Mouse (Mus musculus): Measurements from ENCODE around the gene Uqcc2. TPM values are rescaled to one million over a fixed set of nuclear protein-coding genes. Genes with fewer than 3 reads are reported as not detected.

Gene Uqcc2
- total and polyA plus RNA-seq, 3 experiments = 288 to 343 (median 296) TPM

DNA sequence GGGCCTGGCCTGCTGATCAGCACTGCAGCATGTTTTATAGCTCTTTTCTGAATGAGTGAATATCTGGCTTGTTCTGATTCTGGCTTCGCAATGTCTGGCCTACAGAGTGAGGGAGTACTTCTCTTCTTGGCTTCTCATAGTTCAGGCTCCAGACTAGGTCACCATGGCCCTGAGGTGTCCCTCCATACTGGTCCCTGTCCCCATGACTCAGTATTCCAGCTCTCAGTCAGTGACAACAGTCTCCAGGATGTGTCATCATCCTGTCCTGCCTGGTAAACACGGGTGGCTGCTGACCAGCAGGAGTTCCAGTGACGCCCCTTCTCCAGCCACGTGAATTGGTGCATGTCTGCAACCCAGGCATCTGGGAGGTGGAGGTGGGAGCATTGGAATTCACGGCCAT, 37.4 kb upstream of the Uqcc2 start:
- WGBS = 71% methylated on average over 5 of the region's 5 CpGs
- Histone ChIP-seq H3K79me2 (replicated peaks; ENCODE audit: control insufficient read depth, insufficient read depth, low read length) (no peaks in the 10 kb centered on the region), H3K4me1 (ENCODE audit: control insufficient read depth, insufficient read depth, low read length) (peaks cover 3% of the 10 kb centered on the region; the same call in 1 of the 2 replicates), H3K4me3 (no peak overlapping the region), H3K9ac (ENCODE audit: low read depth, low read length) (no peak overlapping the region), H3K27ac (no peak overlapping the region), H3K27me3 (ENCODE audit: control insufficient read depth, insufficient read depth, low read length) (no peaks in the 10 kb centered on the region), H3K36me3 (ENCODE audit: control insufficient read depth, insufficient read depth, low read length) (no peaks in the 10 kb centered on the region)
- TF ChIP-seq EP300 (IDR thresholded peaks at IDR 0.05; ENCODE audit: insufficient read depth, low read depth, low read length) (no peak), POLR2A (IDR thresholded peaks at IDR 0.05; ENCODE audit: insufficient read depth, low read depth, low read length) (no peak)
- peak in 1 of 2 experiments; percentile 4 for DNase-seq
- intact Hi-C loops (cut with DNase I) = no loop called here

DNA sequence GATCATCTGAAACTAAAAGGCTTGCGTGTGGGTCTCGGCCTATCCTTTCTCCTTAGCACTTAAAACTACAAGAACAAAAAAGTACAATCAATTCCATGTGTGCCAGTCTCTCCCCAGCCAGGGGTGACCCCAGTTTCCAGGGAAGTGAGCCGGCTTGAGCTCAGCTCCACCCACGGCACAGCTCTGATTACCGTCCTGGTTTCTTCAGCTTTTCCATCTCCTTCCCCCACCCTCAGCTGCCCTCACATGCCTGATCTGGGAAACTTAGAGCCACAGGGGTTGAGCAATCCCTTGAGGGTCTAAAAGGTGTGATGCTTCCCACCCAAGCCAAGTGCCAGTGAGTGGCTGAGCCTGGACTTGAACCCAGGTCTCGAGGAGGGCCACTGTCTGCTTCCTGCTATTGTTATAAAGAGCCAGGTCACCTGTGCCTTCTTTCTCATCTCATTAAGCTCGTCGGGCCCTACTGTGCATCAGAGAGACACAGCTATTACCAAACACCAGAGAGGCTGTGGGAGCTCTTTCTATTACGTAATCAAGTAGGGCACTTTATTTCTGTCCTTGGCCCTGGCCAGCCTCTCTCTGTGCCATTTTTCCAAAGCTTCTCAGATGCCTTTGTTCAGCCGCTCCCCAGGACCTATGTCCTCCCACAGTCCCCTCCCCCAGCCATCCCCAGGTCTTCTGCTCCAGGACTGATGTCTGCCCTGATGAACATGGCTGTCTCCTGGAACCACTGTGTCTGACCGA, 36.4 kb upstream of the Uqcc2 start:
- WGBS = 55% methylated on average over 11 of the region's 11 CpGs
- peak in 1 of 2 experiments; percentile 30 for DNase-seq
- Histone ChIP-seq H3K27me3 (ENCODE audit: control insufficient read depth, insufficient read depth, low read length) (no peaks in the 10 kb centered on the region), H3K4me3 (no peak overlapping the region), H3K27ac (no peak overlapping the region), H3K79me2 (replicated peaks; ENCODE audit: control insufficient read depth, insufficient read depth, low read length) (no peaks in the 10 kb centered on the region), H3K9ac (ENCODE audit: low read depth, low read length) (no peak overlapping the region), H3K4me1 (ENCODE audit: control insufficient read depth, insufficient read depth, low read length) (peaks cover 3% of the 10 kb centered on the region; the same call in 1 of the 2 replicates), H3K36me3 (ENCODE audit: control insufficient read depth, insufficient read depth, low read length) (no peaks in the 10 kb centered on the region)
- intact Hi-C loops (cut with DNase I) = no loop called here
- TF ChIP-seq EP300 (IDR thresholded peaks at IDR 0.05; ENCODE audit: insufficient read depth, low read depth, low read length) (0 out of 2 replicates have a peak, but pooled peaks have one; percentile 13), CTCF (IDR thresholded peaks at IDR 0.05) (no peak)

DNA sequence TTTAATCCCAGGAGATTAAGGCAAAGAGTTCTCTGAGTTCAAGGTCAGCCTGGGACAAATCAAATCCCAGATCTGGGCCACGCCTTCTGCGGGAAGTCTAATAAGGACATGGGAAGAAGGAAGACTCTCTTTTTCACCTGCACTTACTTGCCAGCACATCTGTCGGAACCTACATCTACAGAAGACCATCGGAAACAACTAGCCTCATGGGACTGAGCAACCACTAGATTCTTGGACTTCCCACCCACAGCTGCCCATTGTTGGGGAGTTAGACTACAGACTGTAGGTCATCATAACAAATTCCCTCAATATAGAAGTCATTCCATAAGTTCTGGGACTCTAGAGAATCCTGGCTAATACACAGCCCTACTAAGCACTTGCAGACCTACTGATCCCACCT, 34.9 kb upstream of the Uqcc2 start:
- no peaks in the 10 kb centered on the region for H3K27me3 ChIP-seq (ENCODE audit: control insufficient read depth, insufficient read depth, low read length)
- H3K79me2 ChIP-seq (replicated peaks; ENCODE audit: control insufficient read depth, insufficient read depth, low read length) = no peaks in the 10 kb centered on the region
- H3K9ac ChIP-seq (ENCODE audit: low read depth, low read length) = no peak overlapping the region
- H3K27ac ChIP-seq = no peak overlapping the region
- intact Hi-C loops (cut with DNase I) = no loop called here
- TF ChIP-seq CTCF (IDR thresholded peaks at IDR 0.05) (no peak), EP300 (IDR thresholded peaks at IDR 0.05; ENCODE audit: insufficient read depth, low read depth, low read length) (no peak), POLR2A (IDR thresholded peaks at IDR 0.05; ENCODE audit: insufficient read depth, low read depth, low read length) (no peak)
- H3K36me3 ChIP-seq (ENCODE audit: control insufficient read depth, insufficient read depth, low read length) = no peaks in the 10 kb centered on the region
- DNase-seq = no peak
- peaks cover 3% of the 10 kb centered on the region; the same call in 1 of the 2 replicates for H3K4me1 ChIP-seq (ENCODE audit: control insufficient read depth, insufficient read depth, low read length)
- WGBS = 93% methylated on average over 4 of the region's 4 CpGs
- H3K4me3 ChIP-seq = no peak overlapping the region

DNA sequence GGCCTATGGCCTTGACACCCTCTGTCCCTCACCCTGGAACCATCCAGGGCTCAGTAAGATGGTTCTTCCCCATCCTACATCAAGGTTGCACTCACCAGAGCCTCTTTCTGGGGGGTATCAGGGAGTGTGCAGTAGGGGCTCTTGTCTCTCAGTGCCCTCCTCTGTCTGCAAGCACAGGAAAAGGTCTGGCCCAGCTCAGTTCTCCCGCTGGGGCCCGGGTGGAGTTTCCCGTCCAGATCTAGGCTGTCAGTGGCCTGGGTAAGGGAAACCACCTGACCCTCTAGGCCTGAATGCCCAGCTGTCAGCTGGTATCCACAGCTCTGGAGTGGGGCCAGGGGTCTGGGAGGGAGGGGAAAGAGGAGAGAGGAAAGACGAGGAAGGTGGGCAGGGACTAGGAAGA, 33.8 kb upstream of the Uqcc2 start, which contains the start of gene Ip6k3:
TSS of gene Ip6k3 (minus strand) at position 251 of the 400 bp plus-strand sequence.
- 15% methylated on average over 4 of the region's 4 CpGs for WGBS
- Histone ChIP-seq H3K79me2 (replicated peaks; ENCODE audit: control insufficient read depth, insufficient read depth, low read length) (no peaks in the 10 kb centered on the region), H3K9ac (ENCODE audit: low read depth, low read length) (peak within 1 kb of the TSS; percentile 6), H3K27ac (peak within 1 kb of the TSS; percentile 50; the same call in 1 of the 2 replicates), H3K36me3 (ENCODE audit: control insufficient read depth, insufficient read depth, low read length) (no peaks in the 10 kb centered on the region), H3K27me3 (ENCODE audit: control insufficient read depth, insufficient read depth, low read length) (no peaks in the 10 kb centered on the region), H3K4me1 (ENCODE audit: control insufficient read depth, insufficient read depth, low read length) (peaks cover 3% of the 10 kb centered on the region; the same call in 1 of the 2 replicates), H3K4me3 (peak within 1 kb of the TSS; percentile 16; the same call in 1 of the 2 replicates)
- DNase-seq = peak in 1 of 2 experiments; percentile 42
- TF ChIP-seq CTCF (IDR thresholded peaks at IDR 0.05) (no peak), POLR2A (IDR thresholded peaks at IDR 0.05; ENCODE audit: insufficient read depth, low read depth, low read length) (peak; percentile 37; the same call in 1 of the 2 replicates)
- intact Hi-C loops (cut with DNase I) = no loop called here

DNA sequence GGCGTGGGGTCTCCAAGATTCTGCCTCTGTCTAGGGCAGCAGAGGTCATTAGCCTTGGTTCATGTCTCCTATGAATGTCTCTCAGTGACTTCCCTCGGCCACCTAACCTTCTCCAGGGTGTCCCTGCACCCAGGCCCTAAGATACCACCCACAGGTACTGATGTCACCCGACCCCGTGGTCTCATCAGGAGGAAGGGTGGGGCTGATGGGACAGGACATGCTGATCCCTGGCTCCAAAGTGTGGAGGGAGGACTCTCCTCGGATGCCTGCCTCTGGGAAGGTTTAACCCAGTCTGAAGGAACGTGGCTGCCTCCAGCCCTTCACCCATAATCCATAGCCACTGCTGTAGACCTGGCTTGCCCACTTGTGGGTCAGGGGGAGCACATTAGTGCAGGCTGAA, 33.2 kb upstream of the Uqcc2 start:
- peak in 1 of 2 experiments; percentile 5 for DNase-seq
- Histone ChIP-seq H3K36me3 (ENCODE audit: control insufficient read depth, insufficient read depth, low read length) (no peaks in the 10 kb centered on the region), H3K27ac (no peak overlapping the region), H3K79me2 (replicated peaks; ENCODE audit: control insufficient read depth, insufficient read depth, low read length) (no peaks in the 10 kb centered on the region), H3K9ac (ENCODE audit: low read depth, low read length) (peak overlapping the region; percentile 6), H3K27me3 (ENCODE audit: control insufficient read depth, insufficient read depth, low read length) (no peaks in the 10 kb centered on the region), H3K4me1 (ENCODE audit: control insufficient read depth, insufficient read depth, low read length) (peaks cover 3% of the 10 kb centered on the region; the same call in 1 of the 2 replicates), H3K4me3 (no peak overlapping the region)
- TF ChIP-seq EP300 (IDR thresholded peaks at IDR 0.05; ENCODE audit: insufficient read depth, low read depth, low read length) (no peak), CTCF (IDR thresholded peaks at IDR 0.05) (no peak), POLR2A (IDR thresholded peaks at IDR 0.05; ENCODE audit: insufficient read depth, low read depth, low read length) (no peak)
- intact Hi-C loops (cut with DNase I) = no loop called here
- WGBS = 56% methylated on average over 6 of the region's 6 CpGs

All from heart, adult 2 months (tissue).